Mouse (Mus musculus): Measurements from ENCODE around the gene Vps29.

GRCm38 (mm10) chr5:122399871-122400270 is 45.7 kb downstream of the Vps29 start:
- TF ChIP-seq EP300 (IDR thresholded peaks at IDR 0.05) = no peak
- TF ChIP-seq CTCF (IDR thresholded peaks at IDR 0.05) = no peak
